ENCODE assay signal across 10 mouse cellular contexts in genomic region chr14:55054191-55054749, GRCm38 (mm10). TPM values are rescaled to one million over a fixed set of nuclear protein-coding genes. Genes with fewer than 3 reads are reported as not detected.
DNase-seq lines count a peak whose midpoint lies in the region; ATAC-seq and TF ChIP-seq lines count a peak whose summit lies in the region.
"Had no signal": no experiment of that assay in that cellular context is flagged by ENCODE, and none has a peak within 500 bp of the region (broad histone marks: within the 10 kb centered on the region; RNA-seq: fewer than 3 reads in every experiment).

No protein-coding gene starts in this region.

- ATAC-seq in forebrain, postnatal 0 days: peak; percentile 23
- ATAC-seq in neural tube, embryonic 13.5 days (ENCODE audit: low read depth): peak; percentile 41

- H3K4me3 ChIP-seq in left cerebral cortex, adult 2 months: peak overlapping the region; percentile 39
- peak overlapping the region; percentile 37 for H3K4me3 ChIP-seq in forebrain, postnatal 0 days (ENCODE audit: low read depth, low read length)
- peak overlapping the region; percentile 34 for H3K4me3 ChIP-seq in neural tube, embryonic 13.5 days
- H3K4me3 ChIP-seq: liver, embryonic 15.5 days had no signal

- H3K9me3 ChIP-seq in forebrain, postnatal 0 days (ENCODE audit: low read length): no peaks in the 10 kb centered on the region
- H3K9me3 ChIP-seq in neural tube, embryonic 13.5 days: no peaks in the 10 kb centered on the region
- H3K9me3 ChIP-seq: liver, embryonic 15.5 days had no signal

- H3K4me2 ChIP-seq in forebrain, postnatal 0 days (ENCODE audit: low read depth): peak overlapping the region; percentile 60
- H3K4me2 ChIP-seq in neural tube, embryonic 13.5 days: peak overlapping the region; percentile 52
- H3K4me2 ChIP-seq: liver, embryonic 15.5 days had no signal

- peaks cover 2% of the 10 kb centered on the region; the same call in 1 of the 2 replicates for H3K36me3 ChIP-seq in forebrain, postnatal 0 days (ENCODE audit: insufficient read depth)
- H3K36me3 ChIP-seq in neural tube, embryonic 13.5 days: no peaks in the 10 kb centered on the region
- H3K36me3 ChIP-seq: liver, embryonic 15.5 days had no signal

- peak overlapping the region; percentile 55 for H3K9ac ChIP-seq in forebrain, postnatal 0 days
- peak overlapping the region; percentile 47 for H3K9ac ChIP-seq in neural tube, embryonic 13.5 days
- H3K9ac ChIP-seq: liver, embryonic 15.5 days had no signal

- WGBS in forebrain, postnatal 0 days: 24% methylated on average over 10 of the region's 10 CpGs
- WGBS in neural tube, embryonic 13.5 days: 61% methylated on average over 10 of the region's 10 CpGs

- H3K27ac ChIP-seq in left cerebral cortex, adult 2 months: peak overlapping the region; percentile 94
- H3K27ac ChIP-seq in forebrain, postnatal 0 days (ENCODE audit: low read depth, low read length): peak overlapping the region; percentile 98
- H3K27ac ChIP-seq in neural tube, embryonic 13.5 days (replicated peaks): peak overlapping the region; percentile 97
- H3K27ac ChIP-seq: liver, embryonic 15.5 days had no signal

- DNase-seq in left cerebral cortex, adult 2 months (ENCODE audit: extremely low spot score in 1 of 2, low spot score in 2 of 2): peak in 1 of 2 experiments; percentile 35
- no peak for DNase-seq in left cerebral cortex, adult 11 months (ENCODE audit: low spot score)
- DNase-seq in cerebellum, adult 11-12 months: peak; percentile 93
- no peak for DNase-seq in forebrain, postnatal 0 days
- no peak for DNase-seq in ovary, postnatal 36 days (ENCODE audit: low spot score)
- DNase-seq in kidney, adult 8-10 months: no peak
- no peak for DNase-seq in lung, postnatal 36 days
- DNase-seq: thymus, adult 18-20 months had no signal

- intact Hi-C loops in left cerebral cortex, adult 2 months (cut with DNase I): loop anchor here (1.0 kb wide), 1 partner anchor 38 kb away; the partner anchor contains the start of gene Zfhx2

- H3K4me1 ChIP-seq in forebrain, postnatal 0 days (ENCODE audit: insufficient read depth): peaks cover 47% of the 10 kb centered on the region
- peaks cover 73% of the 10 kb centered on the region for H3K4me1 ChIP-seq in neural tube, embryonic 13.5 days (replicated peaks)

- H3K27me3 ChIP-seq in forebrain, postnatal 0 days (ENCODE audit: insufficient read depth, low read length): no peaks in the 10 kb centered on the region
- no peaks in the 10 kb centered on the region for H3K27me3 ChIP-seq in neural tube, embryonic 13.5 days

- TF ChIP-seq CTCF in left cerebral cortex, adult 2 months (IDR thresholded peaks at IDR 0.05): no peak
- no peak for TF ChIP-seq CTCF in forebrain, postnatal 0 days (IDR thresholded peaks at IDR 0.05; ENCODE audit: low read depth)

RNA-seq across cellular contexts. Expression of gene Zfhx2, which starts 37.9 kb away (rescaled TPM):
- total RNA-seq in left cerebral cortex, adult 2 months (2021): 10 to 100 TPM; 47.0 to 61.6 TPM
- 8.9 and 11.1 TPM in 2 replicates for total RNA-seq in forebrain, postnatal 0 days (2014; rRNA removed)
- 2.7 and 7.5 TPM in 2 replicates for polyA plus RNA-seq in forebrain, postnatal 0 days (2015; fragmentation: Nextera tagmentation; extraction: Ambion mirVana)
- 30.4 and 33.6 TPM in 2 replicates for polyA plus RNA-seq in neural tube, embryonic 13.5 days (2015; fragmentation: Nextera tagmentation; extraction: Ambion mirVana)

RNA-seq across cellular contexts. Expression of gene Ngdn, which starts 39.0 kb away (rescaled TPM):
- 10 to 100 TPM; 26.7 to 30.7 TPM for total RNA-seq in left cerebral cortex, adult 2 months (2021)
- total RNA-seq in forebrain, postnatal 0 days (2014; rRNA removed): 24.2 and 36.8 TPM in 2 replicates
- polyA plus RNA-seq in forebrain, postnatal 0 days (2015; fragmentation: Nextera tagmentation; extraction: Ambion mirVana): 47.9 and 51.3 TPM in 2 replicates
- polyA plus RNA-seq in neural tube, embryonic 13.5 days (2015; fragmentation: Nextera tagmentation; extraction: Ambion mirVana): 56.4 and 61.9 TPM in 2 replicates

RNA-seq across cellular contexts. Expression of gene Thtpa, which starts 40.3 kb away (rescaled TPM):
- total RNA-seq in left cerebral cortex, adult 2 months (2021): 10 to 100 TPM; 18.1 to 22.8 TPM
- 49.0 and 55.2 TPM in 2 replicates for total RNA-seq in forebrain, postnatal 0 days (2014; rRNA removed)
- polyA plus RNA-seq in forebrain, postnatal 0 days (2015; fragmentation: Nextera tagmentation; extraction: Ambion mirVana): 47.2 and 48.0 TPM in 2 replicates
- 29.4 and 29.8 TPM in 2 replicates for polyA plus RNA-seq in neural tube, embryonic 13.5 days (2015; fragmentation: Nextera tagmentation; extraction: Ambion mirVana)

RNA-seq across cellular contexts. Expression of gene Ap1g2, which starts 52.1 kb away (rescaled TPM):
- 1 to 10 TPM; 7.7 to 9.5 TPM for total RNA-seq in left cerebral cortex, adult 2 months (2021)
- total RNA-seq in forebrain, postnatal 0 days (2014; rRNA removed): 11.3 and 12.8 TPM in 2 replicates
- polyA plus RNA-seq in forebrain, postnatal 0 days (2015; fragmentation: Nextera tagmentation; extraction: Ambion mirVana): 4.2 and 5.5 TPM in 2 replicates
- 5.2 and 8.3 TPM in 2 replicates for polyA plus RNA-seq in neural tube, embryonic 13.5 days (2015; fragmentation: Nextera tagmentation; extraction: Ambion mirVana)

RNA-seq across cellular contexts. Expression of gene Myh7, which starts 59.8 kb away (rescaled TPM):
- total RNA-seq in left cerebral cortex, adult 2 months (2021): 10 to 100 TPM; 22.1 to 24.2 TPM
- 8.5 and 9.3 TPM in 2 replicates for total RNA-seq in forebrain, postnatal 0 days (2014; rRNA removed)
- 8.8 and 9.6 TPM in 2 replicates for polyA plus RNA-seq in forebrain, postnatal 0 days (2015; fragmentation: Nextera tagmentation; extraction: Ambion mirVana)
- polyA plus RNA-seq in neural tube, embryonic 13.5 days (2015; fragmentation: Nextera tagmentation; extraction: Ambion mirVana): 7.6 and 10.3 TPM in 2 replicates
